In genomic region chr10:99261636-99262318, GRCm38 (mm10) we compare ENCODE assay signal across 8 mouse cellular contexts. TPM values are rescaled to one million over a fixed set of nuclear protein-coding genes. Genes with fewer than 3 reads are reported as not detected.
A peak's percentile ranks its signal among the peaks of the same experiment; 100 is the strongest.
DNase-seq lines count a peak whose midpoint lies in the region; ATAC-seq and TF ChIP-seq lines count a peak whose summit lies in the region.

No protein-coding gene starts in this region.

- H3K9ac ChIP-seq in ES-Bruce4 (ENCODE audit: low read depth, poor library complexity, severe bottlenecking): peak overlapping the region; percentile 82
- peak overlapping the region; percentile 83 for H3K9ac ChIP-seq in forebrain, embryonic 15.5 days (replicated peaks)
- H3K9ac ChIP-seq in lung, embryonic 14.5 days: peak overlapping the region; percentile 93

- TF ChIP-seq POLR2A in ES-Bruce4 (IDR thresholded peaks at IDR 0.05; ENCODE audit: insufficient read depth, low read length): peak; percentile 9

- TF ChIP-seq EP300 in ES-Bruce4 (IDR thresholded peaks at IDR 0.05; ENCODE audit: insufficient read depth, low read depth, low read length): 0 out of 2 replicates have a peak, but pooled peaks have one; percentile 49

- peaks cover 12% of the 10 kb centered on the region for H3K36me3 ChIP-seq in ES-Bruce4 (ENCODE audit: control insufficient read depth, insufficient read depth, low read length, poor library complexity, severe bottlenecking)
- H3K36me3 ChIP-seq in forebrain, embryonic 15.5 days: no peaks in the 10 kb centered on the region
- peaks cover 8% of the 10 kb centered on the region for H3K36me3 ChIP-seq in lung, embryonic 14.5 days (ENCODE audit: insufficient read depth)

- peaks cover 2% of the 10 kb centered on the region for H3K4me1 ChIP-seq in ES-Bruce4 (ENCODE audit: control insufficient read depth, insufficient read depth, low read length)
- peaks cover 44% of the 10 kb centered on the region for H3K4me1 ChIP-seq in forebrain, embryonic 15.5 days
- H3K4me1 ChIP-seq in lung, embryonic 14.5 days (ENCODE audit: insufficient read depth): peaks cover 10% of the 10 kb centered on the region; the same call in 1 of the 2 replicates

- WGBS in forebrain, embryonic 15.5 days: under 1% methylated on average over 55 of the region's 62 CpGs
- WGBS in lung, embryonic 14.5 days: 0% methylated on average over 62 of the region's 62 CpGs

- no peaks in the 10 kb centered on the region for H3K27me3 ChIP-seq in ES-Bruce4 (ENCODE audit: control insufficient read depth, insufficient read depth, low read length, poor library complexity, severe bottlenecking)
- peaks cover 20% of the 10 kb centered on the region; the same call in 1 of the 2 replicates for H3K27me3 ChIP-seq in forebrain, embryonic 15.5 days
- no peaks in the 10 kb centered on the region for H3K27me3 ChIP-seq in lung, embryonic 14.5 days (ENCODE audit: insufficient read depth, low read length)

- H3K27ac ChIP-seq in ES-Bruce4 (ENCODE audit: insufficient read depth, low read length): peak overlapping the region; percentile 94
- H3K27ac ChIP-seq in forebrain, embryonic 15.5 days (replicated peaks): peak overlapping the region; percentile 93
- H3K27ac ChIP-seq in layer of hippocampus, adult 2 months: peak overlapping the region; percentile 98
- peak overlapping the region; percentile 99 for H3K27ac ChIP-seq in lung, embryonic 14.5 days (ENCODE audit: low read depth)

- no peak for TF ChIP-seq CTCF in ES-Bruce4 (IDR thresholded peaks at IDR 0.05; ENCODE audit: low read depth, low read length)
- TF ChIP-seq CTCF in layer of hippocampus, adult 2 months (conservative IDR thresholded peaks at IDR 0.05): peak; percentile 37; the same call in 1 of the 2 replicates
- TF ChIP-seq CTCF in lung, embryonic 14.5 days (IDR thresholded peaks at IDR 0.05; ENCODE audit: low read depth): no peak

- no peaks in the 10 kb centered on the region for H3K9me3 ChIP-seq in ES-Bruce4 (replicated peaks; ENCODE audit: control insufficient read depth, insufficient read depth, low read length, poor library complexity, severe bottlenecking)
- no peaks in the 10 kb centered on the region for H3K9me3 ChIP-seq in forebrain, embryonic 15.5 days
- no peaks in the 10 kb centered on the region for H3K9me3 ChIP-seq in lung, embryonic 14.5 days (ENCODE audit: low read depth, low read length)

- intact Hi-C loops in heart, postnatal 14 days (cut with DNase I): loop anchor here (2.0 to 5.0 kb wide), 6 partner anchors 33 to 356 kb away; no protein-coding TSS in a partner anchor

- peak overlapping the region; percentile 92 for H3K4me2 ChIP-seq in forebrain, embryonic 15.5 days (replicated peaks)
- H3K4me2 ChIP-seq in lung, embryonic 14.5 days: peak overlapping the region; percentile 85

- peak; percentile 23 for ATAC-seq in forebrain, embryonic 15.5 days (replicated peaks)
- ATAC-seq in lung, embryonic 14.5 days (ENCODE audit: insufficient read depth): peak; percentile 68
- ATAC-seq in neutrophil, adult 5-6 weeks (ENCODE audit: extremely low read depth, insufficient number of reproducible peaks, low FRiP score, poor library complexity, severe bottlenecking): peak; percentile 20

- DNase-seq in c-Kit-positive CD71-positive TER-119-negative erythroid progenitor cells, embryonic 14.5 days (ENCODE audit: low read depth): peak; percentile 32
- DNase-seq in heart, postnatal 14 days: peak; percentile 87 to 90
- DNase-seq in layer of hippocampus, adult 2 months (ENCODE audit: low spot score in 2 of 2): peak; percentile 74
- DNase-seq in lung, embryonic 14.5 days: peak; percentile 91
- peak; percentile 72 for DNase-seq in testis, postnatal 14 days (ENCODE audit: low spot score)

- H3K4me3 ChIP-seq in ES-Bruce4 (ENCODE audit: low read depth, low read length): peak overlapping the region; percentile 78
- H3K4me3 ChIP-seq in forebrain, embryonic 15.5 days: peak overlapping the region; percentile 78
- peak overlapping the region; percentile 92 for H3K4me3 ChIP-seq in layer of hippocampus, adult 2 months
- H3K4me3 ChIP-seq in lung, embryonic 14.5 days (ENCODE audit: low read depth, low read length): peak overlapping the region; percentile 90

RNA-seq across cellular contexts. Expression of gene Dusp6, which starts 1.3 kb away (rescaled TPM):
- polyA plus RNA-seq in ES-Bruce4 (2011; ENCODE audit: insufficient read depth, insufficient read length, low read depth, missing spikeins): 46.8 and 50.9 TPM in 2 replicates
- polyA plus RNA-seq in forebrain, embryonic 15.5 days (2015; fragmentation: Nextera tagmentation; extraction: Ambion mirVana): 33.3 and 36.4 TPM in 2 replicates
- 10 to 100 TPM; 20.9 to 26.1 TPM for total RNA-seq in heart, postnatal 14 days (2021)
- 10 to 100 TPM; 64.9 to 66.7 TPM for total RNA-seq in layer of hippocampus, adult 2 months (2021)
- polyA plus RNA-seq in lung, embryonic 14.5 days (2014; fragmentation: Nextera tagmentation; extraction: Ambion mirVana): 73.4 and 76.8 TPM in 2 replicates
- 136 and 143 TPM in 2 replicates for total RNA-seq in neutrophil, adult 5-6 weeks (2017)

Comparison
In these comparisons a context has a peak if more than half of its experiments do, and no peak if none do; other contexts are left out.
1. Peak in every context shown above with its lines: DNase-seq, ATAC-seq, H3K4me3 ChIP-seq and H3K27ac ChIP-seq.
2. DNase-seq: peak in every context shown above with its lines; median percentile 91 in lung, embryonic 14.5 days; 88 in heart, postnatal 14 days; 74 in layer of hippocampus, adult 2 months; 72 in testis, postnatal 14 days; 32 in c-Kit-positive CD71-positive TER-119-negative erythroid progenitor cells, embryonic 14.5 days.